Mouse (Mus musculus) naive thymus-derived CD4-positive, alpha-beta T cell, adult 2 months (primary cell): ENCODE data around the gene Vps51.

Experiments
- DNase-seq: peaks from one replicate; pipeline ENCODE4 v3.0.0-alpha.2; 2011; ENCODE audit warnings: low read depth

The Vps51 gene

GRCm38 (mm10) chr19:6076564-6077393, at the start of gene Vps51:
TSS of gene Vps51 (minus strand) at chr19:6077231.
- DNase-seq, result peak; percentile 94

- DNase-seq, result peak; percentile 90
These were observed 49.3 kb upstream of the Vps51 start for GRCm38 (mm10) chr19:6126289-6126688.

DNA sequence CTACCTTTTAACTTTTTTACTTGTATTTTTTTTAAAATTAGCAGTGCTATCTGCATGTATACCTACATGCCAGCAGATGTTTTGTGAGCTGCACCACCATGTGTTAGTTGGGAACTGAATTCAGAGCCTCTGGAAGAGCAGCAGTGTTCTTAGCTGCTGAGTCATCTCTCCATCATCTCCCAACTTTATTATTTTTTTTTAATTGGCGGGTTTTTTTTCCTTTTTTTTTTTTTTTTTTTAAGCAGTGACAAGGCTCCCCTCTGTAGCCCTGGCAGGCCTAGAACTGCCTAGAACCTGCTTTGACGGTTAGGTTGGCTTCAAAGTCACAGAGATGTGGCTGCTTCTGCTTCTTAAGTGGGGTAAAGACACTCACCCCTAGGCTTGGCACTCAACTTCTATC, 47.9 kb upstream of the Vps51 start:
- no peak for DNase-seq

GRCm38 (mm10) chr19:6123330-6123729, 46.3 kb upstream of the Vps51 start:
- DNase-seq, result no peak

GRCm38 (mm10) chr19:6121761-6122160, 44.7 kb upstream of the Vps51 start:
- no peak for DNase-seq

GRCm38 (mm10) chr19:6118677-6119185, 41.7 kb upstream of the Vps51 start:
- DNase-seq, result no peak

GRCm38 (mm10) chr19:6117986-6118676, 41.1 kb upstream of the Vps51 start, which contains the start of gene Sac3d1:
TSS of gene Sac3d1 (minus strand) at chr19:6118650.
- DNase-seq, result peak; percentile 93

DNA sequence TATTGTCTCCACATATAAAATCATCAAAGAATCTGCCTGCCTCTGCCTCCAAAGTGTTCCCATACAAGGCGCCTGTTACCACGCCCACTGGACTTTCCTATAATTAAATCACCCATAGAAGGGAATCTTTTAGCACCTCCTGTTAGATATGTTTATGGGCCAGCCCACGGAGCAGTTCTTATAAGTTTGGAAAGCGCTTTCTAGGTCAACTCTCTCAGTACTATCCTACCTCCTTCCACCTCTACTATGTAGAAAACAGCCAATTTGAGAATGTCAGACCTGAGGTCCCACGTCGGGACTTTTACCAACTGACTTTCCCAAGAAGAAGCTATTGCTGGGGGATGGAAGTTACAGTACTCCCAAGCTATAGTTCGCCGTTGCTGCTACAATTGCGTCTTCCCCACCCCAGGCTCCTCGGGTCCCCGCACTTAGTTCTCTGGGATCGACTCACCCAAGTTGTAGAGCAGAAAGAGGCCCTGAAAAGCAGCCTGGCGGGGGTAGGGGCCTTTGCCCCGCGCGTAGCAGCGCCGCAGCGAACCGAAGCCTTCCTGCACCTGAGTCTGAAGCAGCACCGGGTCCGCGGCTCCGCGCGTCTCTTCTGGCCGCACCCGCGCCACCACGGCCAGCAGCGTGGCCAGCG, 40.4 kb upstream of the Vps51 start:
- DNase-seq, result no peak

GRCm38 (mm10) chr19:6116113-6116850, 39.3 kb upstream of the Vps51 start:
- no peak for DNase-seq

DNA sequence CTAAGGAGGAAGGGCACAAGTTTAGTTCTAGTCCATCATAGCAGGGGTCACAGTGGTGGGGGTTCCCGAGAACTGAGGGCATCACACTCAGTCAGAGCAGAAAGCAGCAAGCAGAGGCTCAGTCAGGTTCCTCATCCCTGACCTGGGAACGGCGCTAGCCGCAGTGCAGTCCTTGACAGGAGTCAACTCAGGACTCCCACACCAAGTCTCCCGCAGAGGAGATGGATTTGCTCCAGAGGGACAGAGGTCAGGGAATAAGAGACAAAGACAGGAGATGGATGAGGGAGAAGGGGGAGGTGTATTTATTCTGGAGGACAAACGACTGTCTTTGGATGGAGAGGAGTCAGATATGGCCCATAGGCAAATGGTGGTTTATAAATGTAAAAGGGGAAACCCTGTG, 36.1 kb upstream of the Vps51 start:
- DNase-seq, result no peak

DNA sequence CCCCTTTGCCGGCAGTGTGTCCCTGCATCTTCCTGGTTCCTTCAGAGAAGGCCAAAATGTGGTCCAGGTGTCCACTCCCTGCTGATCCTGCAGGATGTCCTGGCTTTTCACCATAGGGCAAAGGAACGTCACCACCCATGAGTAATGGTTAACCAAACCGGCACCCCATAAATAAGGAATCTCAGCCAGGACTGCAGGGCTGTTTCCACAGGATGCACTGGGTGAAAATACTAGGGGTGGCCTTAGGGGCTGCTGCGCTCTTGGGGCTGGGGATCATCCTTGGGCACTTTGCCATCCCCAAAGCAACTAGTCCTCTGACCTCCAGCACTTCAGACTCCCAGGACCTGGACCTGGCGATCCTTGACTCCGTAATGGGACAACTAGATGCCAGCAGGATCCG, 28.6 kb upstream of the Vps51 start, which contains the start of gene Naaladl1:
TSS of gene Naaladl1 (plus strand) at position 197 of the 400 bp plus-strand sequence.
- no peak for DNase-seq

DNA sequence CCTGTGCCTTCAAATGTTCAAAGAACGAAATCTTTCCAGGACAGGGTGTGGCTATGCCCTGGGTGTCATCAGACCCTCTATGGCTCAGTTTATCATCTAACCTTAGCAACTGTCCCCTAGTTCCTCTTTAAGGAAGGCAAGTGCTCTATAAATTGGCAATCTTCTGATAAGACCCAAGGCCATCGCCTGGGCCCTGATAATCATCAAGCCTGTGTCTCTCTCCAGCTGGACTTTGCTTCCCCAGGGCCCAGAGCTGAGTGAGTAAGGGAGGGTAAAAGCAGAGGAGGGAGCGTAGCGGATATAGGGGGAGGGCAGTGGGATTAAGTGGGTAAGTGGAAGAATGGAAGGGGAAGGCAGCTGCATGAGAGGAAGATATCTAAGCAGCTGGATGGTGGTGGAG, 27.4 kb upstream of the Vps51 start:
- DNase-seq, result no peak

DNA sequence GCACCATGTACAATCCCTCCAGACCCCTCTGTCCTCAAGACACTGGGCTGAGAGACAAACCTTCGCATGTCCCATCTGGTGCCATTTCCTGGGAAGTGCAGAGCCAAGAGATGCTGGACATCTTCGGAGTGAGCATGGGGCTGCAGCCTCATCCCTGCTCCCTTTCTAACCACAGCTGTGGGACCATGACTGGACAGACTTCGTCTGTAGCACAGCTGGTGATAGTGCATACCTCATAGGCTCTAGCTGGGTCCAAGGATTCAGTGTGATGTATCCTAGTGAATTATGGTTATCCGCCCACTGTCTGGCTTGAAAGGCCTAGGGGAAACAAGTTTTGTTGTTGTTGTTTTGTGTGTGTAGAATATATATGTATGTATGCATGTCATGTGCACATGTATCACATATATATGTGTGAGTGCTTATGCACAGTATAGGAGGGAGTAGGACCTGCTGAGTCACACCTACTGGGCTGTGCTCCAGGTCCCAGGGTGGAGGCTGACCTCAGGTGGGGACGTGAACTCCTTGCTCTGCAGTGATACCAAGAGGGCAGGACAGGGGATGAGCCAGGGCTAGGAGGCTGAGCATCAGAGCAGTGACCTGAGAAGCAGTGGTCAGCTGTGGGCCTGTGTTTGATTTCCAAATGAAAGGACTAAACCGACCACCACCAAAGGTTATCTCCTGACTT, 25.3 kb upstream of the Vps51 start:
- no peak for DNase-seq

DNA sequence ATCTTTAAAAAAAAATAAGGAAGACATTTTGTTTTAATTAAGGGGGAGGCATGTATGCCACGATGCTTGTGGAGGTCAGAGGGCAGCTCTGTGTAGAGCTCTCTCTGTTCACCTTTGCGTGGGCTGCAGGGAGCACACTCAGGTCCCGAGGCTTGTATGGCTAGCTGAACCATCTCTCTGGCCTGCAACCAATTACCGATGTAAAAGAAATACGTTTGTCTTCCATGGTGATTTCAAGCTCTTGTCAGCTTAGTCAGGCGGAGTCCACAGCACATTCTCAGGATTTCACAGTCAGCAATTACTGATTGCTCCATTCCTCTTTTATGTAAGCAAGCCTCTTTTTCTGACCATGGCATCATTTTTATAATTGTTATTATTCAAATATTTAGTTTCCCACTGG, 24.2 kb upstream of the Vps51 start:
- DNase-seq, result no peak

- DNase-seq, result no peak
These were observed 20.8 kb upstream of the Vps51 start for GRCm38 (mm10) chr19:6097847-6098246.

DNA sequence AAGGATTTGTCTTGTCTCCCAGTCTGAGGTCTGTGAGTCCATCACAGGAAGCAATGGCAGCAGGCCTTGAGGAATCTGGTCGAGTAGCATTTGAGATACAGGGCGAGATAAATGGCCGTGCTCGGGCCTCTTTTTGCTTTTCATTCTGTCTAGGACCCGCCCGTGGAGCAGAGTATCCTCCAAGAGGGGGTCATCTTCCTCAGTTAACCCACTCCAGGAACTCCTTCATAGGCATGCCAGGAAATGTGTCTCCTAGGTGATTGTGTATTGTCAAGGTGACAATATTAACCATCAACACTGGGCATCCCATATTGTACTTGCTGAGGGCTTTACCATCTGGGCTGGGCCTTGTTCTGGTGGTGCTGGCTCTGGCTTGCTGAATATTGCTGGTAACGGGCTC, 17.1 kb upstream of the Vps51 start, which contains the start of gene AC131692.1:
TSS of gene AC131692.1 (plus strand) at position 301 of the 400 bp plus-strand sequence.
- no peak for DNase-seq

DNA sequence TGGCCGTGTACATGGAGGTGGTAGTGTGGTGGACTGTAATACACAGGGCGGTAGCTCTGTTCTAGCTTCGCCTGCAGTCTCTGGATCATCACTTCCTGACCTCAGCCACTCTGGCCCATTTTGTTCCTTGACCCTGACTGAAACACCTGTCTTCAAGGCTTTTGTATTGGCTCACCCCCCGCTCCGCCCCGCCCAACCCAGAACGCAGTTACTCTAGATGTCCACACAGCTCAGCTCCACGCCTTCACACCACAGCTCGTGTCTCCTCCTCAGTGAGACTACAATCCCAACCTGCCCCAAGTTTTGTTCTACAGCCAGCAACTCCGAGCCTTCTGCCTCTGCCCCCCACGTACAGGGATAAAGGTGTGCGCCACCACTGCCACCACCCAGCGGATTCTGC, 11.8 kb upstream of the Vps51 start:
- DNase-seq, result no peak

DNA sequence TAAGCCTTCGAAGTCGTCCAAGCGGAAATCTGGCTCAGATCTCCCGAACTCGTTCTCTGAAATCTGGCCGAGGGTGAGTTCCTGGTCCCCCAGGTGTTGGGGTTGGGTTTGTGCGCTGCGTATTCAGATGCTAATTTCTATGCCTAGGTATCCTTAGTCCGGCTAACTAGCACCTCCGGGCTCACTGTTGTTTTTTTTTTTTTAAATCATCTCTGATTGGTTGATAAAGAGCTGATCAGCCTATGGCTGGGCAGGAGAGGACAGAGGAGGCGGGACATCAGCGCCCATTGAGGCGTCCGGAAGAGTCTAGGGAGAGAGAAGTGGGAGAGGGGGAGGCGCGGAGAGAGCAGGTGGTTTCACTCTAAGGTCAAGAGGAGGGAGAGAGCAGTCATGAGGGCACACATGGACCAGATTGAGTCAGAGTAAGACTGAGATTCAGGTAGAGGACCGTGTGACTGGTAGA, 8.4 kb upstream of the Vps51 start:
- peak; percentile 84 for DNase-seq

GRCm38 (mm10) chr19:6084478-6085248, 7.6 kb upstream of the Vps51 start, which contains the start of the genes Zfpl1 and Cdca5:
TSS of gene Zfpl1 (minus strand) at chr19:6084956.
TSS of gene Cdca5 (plus strand) at chr19:6084983.
- peak; percentile 98 for DNase-seq

DNA sequence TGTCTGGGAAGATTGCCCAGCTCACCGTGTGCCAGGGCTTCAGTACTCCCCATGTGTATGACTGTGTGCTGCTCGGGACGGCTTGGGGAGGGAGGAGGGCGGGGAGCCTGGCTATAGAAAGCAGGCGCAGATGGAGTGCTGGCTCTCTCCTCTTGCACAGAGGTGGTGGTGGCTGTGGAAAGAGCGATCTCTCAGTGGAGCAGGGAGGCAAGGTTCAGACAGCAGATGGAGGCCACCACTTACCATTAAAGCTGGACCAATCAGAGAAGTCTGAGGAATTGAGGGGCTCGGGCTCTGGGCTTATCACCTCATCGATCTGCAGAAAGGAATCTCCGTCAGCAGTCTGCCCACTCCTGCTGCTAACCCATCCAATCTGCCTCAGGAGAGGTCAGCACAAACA, 5.1 kb upstream of the Vps51 start, which contains the start of gene Gm28374:
TSS of gene Gm28374 (minus strand) at position 101 of the 400 bp plus-strand sequence.
- no peak for DNase-seq
